Mouse (Mus musculus) granulocyte monocyte progenitor cell, adult 5-6 weeks (primary cell): Measurements from ENCODE around the gene Ubr4. TPM values are rescaled to one million over a fixed set of nuclear protein-coding genes. Genes with fewer than 3 reads are reported as not detected.
A peak's percentile ranks its signal among the peaks of the same experiment; 100 is the strongest.
"Not testable (repeated sequence)": the region's sequence is repeated elsewhere in the genome, so short reads cannot be mapped to it uniquely, and the experiment has no call there.

Source experiments
- ATAC-seq: replicated peaks from 2 replicates; pipeline ENCODE4 v1.8.0; 2016; ENCODE audit warnings: mild to moderate bottlenecking, moderate TSS enrichment, inconsistent platforms; ENCODE audit not compliant: poor library complexity, severe bottlenecking
- total RNA-seq, 2 experiments: library from RNA; stranded (forward) in 1 of 2; stranded (reverse) in 1 of 2; fragments of 200-712, 200-1000 nt in 1 of 2; fragments of >200 nt in 1 of 2; fragmentation: Nextera tagmentation in 1 of 2; gene quantifications; 2 replicates each; pipeline ENCODE4 v1.2.3; 2014 to 2017

The Ubr4 gene
- total RNA-seq, 2 experiments from 2014 or later, result 47.2 to 91.4 TPM

DNA sequence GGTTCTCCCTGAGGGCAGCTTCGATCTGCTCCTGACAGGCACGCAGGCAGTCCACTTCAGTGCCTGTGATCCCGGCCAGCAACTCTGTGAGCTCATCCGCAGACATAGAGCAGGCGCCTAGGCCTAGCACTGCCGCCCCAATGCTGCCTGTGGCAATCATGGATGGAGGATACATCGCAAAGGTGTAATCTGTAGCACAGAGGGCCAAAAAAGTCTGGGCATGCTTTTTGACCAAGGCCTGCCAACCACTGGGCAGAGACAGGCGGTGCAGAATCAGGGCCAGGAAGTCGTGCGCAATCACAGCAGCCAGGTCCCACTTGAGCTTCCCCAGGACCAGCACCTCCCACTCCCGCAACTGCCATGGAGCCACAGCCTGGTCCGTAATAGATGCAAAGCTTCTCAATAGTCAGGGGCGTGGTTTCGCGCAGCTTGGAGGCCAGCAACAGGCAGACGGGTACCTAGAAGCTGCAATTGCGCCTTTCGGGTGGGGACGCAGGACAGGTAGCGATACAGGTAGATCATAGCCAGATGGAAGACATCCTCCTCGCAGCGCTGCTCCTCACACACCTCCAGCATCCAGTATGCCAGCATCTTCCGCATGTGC is 6.9 kb upstream of the Ubr4 start:
- ATAC-seq, result no peak

DNA sequence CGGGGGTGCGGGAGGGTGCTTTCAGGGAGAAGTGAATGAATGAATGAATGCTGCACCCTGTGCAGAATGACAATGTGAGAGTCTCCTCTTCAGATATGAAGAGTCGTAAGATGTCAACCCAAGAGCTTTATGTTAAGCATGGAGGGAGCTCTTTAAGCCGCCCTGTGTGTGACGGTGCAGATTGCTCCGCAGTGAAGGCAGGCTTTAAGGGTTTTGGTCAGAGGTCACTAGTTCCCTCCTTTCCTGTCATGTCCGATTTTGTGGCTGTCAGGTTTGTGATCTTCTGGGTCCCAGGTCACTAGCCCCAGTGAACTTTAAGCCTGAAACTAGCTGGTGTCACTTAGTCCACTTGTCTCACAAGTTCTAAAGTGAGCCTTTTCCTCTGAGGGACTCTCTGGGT is 423 bp downstream of the Ubr4 start:
- ATAC-seq, result peak; percentile 25

DNA sequence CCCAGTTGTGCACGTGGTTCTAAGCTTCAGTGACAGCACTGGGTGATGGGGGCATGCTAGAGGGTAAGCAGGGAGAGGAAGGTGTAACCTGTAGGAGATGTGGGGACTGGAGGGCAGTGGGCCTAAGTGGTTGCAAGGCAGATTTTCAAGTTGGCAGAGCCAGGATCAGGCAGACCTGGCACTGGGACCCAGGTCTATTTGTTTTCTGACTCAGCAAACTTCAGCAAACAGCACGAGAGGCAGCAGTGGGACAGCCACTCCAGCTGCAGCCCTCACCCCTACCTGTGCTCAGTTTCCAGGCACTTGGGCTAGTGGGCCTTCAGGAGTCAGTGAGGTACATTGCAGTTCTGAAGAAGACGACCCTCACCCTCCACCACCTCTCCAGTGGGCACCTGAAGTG is 4.8 kb downstream of the Ubr4 start:
- no peak for ATAC-seq

DNA sequence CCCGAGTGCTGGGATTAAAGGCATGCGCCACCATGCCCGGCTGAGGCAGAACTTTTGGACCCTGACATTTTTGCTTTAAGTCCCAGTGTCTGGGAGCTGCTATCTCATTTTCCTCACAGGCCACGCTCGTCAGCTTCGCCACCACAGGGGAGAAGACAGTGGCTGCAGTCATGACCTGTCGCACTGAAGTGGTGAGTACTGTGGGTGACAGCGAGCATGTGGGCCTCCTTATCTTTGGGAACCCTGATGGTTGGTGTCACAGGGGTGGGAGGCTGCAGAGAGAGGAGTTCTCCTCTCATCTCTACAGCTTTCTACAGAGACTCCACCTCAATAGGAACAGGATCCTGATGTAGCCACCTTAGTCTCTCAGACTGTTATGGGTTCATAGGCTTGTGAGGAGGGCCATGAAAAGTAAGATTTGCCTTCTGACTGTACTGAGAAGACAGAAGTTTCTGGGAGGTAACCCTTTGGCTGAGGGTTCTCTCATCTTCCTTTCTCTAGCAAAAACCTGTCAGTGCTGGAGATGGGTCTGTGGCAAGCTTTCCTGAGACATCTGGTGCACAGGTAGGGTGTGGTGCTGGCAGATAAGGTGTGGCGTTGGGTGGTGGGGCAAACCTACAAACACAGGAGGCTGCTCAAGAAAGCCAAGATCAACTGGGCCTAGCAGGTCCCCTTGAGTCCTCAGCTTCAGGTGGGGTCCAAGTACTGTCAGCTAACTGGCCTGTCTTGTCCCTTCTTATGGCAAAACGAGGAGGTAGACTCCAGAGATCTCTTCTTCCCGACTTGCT is 8.5 kb downstream of the Ubr4 start:
- ATAC-seq, result no peak

DNA sequence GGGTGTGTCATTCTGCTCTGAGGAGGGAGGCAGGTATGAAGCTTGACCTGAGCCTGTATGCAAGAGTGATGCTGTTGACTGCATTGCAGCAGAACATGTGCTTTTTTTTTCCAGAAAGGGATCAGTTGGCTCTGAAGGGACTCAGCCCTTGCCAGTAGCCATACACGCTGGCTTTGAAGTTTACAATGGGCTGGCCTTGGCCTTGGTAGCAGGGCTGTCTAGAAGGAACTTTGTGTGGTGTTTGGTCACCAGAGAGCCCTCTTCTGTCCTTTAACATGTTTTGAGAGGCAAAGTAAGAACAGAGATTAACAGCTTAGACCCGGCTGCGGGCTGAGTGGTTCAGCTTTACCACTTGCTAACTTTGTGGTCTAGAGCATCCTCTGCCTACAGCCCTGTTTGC is 14.9 kb downstream of the Ubr4 start:
- no peak for ATAC-seq

DNA sequence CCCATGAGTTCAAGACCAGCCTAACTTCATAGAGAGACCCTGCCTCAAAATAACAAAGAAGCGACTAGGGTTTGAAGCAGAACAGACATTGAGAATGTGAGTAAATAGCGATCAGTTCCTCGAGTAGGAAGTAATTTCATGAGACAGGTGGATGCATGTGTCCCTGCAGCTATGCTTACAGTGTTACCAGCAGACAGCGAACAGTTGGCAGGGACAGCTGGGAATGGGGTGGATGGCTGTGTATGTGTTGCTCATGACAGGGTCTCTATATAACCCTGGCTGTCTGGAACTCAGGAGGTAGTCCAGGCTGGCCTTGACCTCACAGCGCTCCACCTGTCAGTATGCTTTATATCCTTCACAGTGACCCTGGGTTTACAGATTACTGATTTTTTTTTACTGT is 15.6 kb downstream of the Ubr4 start:
- no peak for ATAC-seq

DNA sequence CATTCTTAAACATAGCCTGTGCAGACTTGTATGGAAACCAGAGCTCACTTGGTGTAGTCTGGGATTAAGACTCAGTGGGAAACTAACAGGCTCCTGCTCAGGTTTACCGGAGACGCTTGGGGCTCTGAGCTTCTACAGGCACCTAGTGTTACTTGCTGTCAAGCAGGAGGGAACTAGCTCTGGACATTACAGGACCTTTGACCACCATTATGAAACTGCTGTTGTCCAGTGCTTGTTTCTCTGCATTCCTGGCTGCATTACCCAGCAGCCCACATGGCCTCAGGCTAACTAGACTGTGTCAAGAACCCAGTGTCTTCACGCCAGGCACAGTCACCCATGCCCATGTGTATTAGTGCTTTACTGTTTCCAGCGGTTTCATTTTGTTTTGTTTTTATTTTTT is 20.7 kb downstream of the Ubr4 start:
- ATAC-seq, result no peak

DNA sequence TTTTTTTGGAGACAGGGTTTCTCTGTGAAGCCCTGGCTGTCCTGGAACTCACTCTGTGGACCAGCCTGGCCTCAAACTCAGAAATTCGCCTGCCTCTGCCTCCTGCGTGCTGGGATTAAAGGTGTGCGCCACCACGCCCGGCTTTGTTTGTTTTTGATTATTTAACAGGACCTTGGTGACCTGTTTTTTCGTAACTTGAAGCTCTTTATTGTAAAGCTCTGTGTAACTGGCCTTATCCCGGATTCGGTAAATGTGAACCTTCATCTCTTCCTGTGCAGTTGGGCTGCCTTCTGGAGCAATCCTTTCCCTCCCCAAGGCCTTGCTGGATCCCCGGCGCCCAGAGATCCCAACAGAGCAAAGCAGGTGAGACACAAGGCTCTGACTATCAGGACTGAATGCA is 21.1 kb downstream of the Ubr4 start:
- no peak for ATAC-seq

DNA sequence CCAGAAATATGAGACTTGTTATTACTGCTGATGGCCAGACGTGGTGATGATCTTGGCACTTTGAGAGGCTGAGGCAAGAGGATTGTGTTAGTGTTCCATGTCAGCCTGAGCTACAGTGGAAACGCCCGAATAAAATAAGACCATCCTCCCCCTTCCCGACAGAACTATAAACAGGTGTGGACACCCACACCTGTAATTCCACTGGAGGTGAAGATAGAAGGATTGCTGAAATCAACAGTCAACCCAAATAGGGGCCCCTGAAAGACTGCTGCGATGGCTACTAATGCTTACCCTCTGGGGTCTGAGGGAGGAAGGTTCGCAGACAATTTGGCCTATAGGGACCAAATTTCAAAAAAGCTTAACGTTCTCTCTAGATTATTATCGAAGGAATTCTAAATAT is 27.3 kb downstream of the Ubr4 start:
- ATAC-seq, result no peak

DNA sequence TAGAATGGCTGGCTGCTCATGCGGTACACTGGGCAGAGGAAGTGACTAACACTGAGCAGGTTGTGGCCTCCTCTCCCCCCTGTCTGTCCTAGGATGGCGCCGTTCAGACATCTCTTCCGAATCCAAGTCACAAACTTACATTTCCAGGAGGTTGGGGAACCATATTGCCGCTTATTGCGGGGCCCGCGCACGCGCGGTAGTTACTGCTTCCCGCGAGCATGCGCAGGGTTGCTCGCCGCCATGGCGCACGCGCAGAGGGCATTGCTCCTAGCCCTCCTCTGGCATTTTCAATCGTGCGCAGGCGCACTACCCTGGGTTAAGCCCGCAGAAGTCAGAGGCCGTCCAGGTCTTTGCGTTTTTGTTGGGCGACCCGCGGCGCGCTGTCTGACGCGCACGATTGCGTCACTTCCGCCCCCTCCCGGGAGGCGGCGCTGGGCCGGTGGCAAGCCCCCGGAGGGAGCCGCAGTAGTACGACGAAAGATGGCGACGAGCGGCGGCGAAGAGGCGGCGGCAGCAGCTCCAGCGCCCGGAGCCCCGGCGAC is 27.9 kb downstream of the Ubr4 start:
- peak; percentile 87 for ATAC-seq

DNA sequence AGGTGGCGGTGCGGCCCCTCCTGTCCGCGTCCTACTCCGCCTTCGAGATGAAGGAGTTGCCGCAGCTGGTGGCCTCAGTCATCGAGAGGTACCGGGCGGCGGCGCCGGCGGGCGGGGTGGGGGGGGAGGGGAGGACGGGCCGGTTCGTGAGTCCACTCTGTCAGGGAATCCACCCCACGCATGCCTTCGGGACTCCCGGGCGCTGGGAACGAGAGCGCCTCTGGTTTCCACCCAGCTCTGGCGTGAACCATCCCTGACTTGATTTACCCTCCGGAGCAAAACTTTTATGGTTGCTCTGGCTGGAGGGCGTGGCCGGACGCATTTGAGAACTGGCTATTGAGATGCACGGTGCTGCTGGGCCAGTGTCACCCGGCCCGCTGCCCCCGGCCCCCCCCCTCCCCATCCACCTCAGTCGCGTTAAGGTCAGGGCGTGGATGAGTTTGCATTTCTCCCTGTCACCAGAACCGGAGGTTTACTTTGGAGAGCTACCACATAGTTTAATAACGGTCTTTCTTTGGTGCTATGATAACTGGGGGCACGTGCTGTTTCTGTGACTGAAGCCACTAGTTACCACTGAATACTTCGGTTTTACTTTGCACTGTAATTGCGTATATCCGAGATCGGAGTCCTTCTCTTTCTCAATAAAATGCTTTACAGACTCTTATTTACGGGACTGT is 28.5 kb downstream of the Ubr4 start:
- peak; percentile 15; the same call in 1 of the 2 replicates for ATAC-seq

DNA sequence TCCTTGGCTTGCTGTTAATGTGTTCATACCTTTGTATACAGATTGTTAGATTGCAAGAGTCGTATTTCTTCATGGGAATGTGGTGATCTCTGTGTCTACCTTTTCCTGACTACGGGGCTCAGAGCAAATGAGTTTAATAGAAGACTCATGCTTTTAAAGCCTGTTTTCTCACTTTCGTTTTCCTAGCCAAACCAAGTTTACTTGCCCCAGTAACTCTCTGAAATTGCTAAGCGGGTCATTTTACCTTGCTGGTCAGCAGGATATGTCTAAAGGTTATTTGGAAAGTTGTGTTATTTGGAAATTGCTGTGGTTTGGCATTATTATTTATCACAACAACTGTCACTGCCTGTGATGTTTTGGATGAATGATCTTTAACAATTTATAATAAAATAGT is 29.0 kb downstream of the Ubr4 start:
- ATAC-seq, result no peak

DNA sequence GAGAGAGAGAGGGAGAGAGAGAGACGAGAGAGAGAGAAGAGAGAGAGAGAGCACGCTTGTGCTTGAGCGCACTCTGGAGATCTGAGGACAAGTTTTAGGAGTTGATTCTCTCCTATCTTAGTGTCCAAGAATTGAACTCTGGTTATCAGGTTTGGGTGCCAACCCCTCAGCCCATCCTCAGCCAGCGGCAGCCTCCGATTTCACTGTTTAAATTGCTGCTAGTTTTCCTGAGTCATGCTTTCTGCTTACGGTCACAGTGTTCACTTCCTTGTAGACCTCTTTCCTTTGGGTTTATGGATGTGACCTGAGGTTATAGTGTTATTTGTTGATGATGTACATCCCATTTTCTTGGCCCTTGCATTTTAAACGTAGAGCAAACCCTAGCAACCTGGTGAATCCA is 29.8 kb downstream of the Ubr4 start:
- ATAC-seq, result no peak; the same call in 1 of the 2 replicates

DNA sequence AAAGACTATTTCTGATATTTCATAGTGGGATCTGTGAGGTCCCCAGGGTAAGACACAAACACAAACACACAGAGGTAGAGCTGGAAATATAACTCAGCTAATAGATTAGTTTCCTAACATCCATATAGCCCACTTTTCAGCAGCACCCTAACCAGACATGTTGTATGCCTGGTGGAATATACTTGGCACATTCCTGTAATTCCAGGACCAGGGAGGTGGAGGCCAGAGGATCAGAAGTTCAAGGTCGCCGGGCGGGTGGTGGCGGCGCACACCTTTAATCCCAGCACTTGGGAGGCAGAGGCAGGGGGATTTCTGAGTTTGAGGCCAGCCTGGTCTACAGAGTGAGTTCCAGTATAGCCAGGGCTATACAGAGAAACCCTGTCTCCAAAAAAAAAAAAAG is 33.4 kb downstream of the Ubr4 start:
- not testable (repeated sequence) for ATAC-seq

DNA sequence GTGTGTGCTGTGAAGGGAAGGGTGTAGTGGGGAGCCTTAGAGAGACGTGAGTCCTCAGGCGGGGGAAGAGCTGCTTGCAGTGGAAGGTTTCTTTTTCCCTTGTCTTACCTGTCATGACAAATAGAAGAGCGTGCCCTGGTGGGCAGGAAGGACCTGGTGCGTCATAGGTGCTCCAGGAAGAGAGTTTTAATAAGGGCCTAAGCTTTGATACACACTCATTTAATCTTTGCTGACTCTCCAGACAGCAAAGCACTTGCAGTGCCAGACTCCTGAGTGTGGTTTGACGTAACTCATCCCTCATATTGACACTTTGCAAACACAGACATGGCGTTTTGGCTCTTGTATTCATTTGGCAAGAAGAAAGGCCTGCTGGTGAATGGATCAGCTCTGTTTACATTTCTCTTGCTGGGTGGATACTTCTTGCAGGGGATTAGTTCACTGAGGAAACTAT is 34.5 kb downstream of the Ubr4 start:
- ATAC-seq, result no peak

DNA sequence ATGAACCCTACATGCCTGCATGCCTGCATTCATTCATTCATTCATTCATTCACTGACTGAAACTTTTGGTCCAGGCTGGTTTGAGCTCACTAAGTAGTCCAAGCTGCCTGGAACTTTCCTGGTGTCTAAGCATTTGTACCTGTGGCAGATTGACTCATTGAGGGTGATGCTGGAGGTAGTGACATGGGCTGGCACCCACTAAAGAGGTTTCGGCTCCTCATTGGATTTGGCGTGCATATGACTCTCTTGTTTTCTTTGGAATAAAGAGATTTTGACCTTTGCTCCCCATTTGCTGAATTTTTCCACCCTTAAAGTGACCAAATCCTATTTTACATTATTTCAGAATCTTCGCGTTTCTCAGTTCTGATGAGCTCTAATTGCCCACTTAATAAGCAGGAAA is 37.1 kb downstream of the Ubr4 start:
- no peak for ATAC-seq

DNA sequence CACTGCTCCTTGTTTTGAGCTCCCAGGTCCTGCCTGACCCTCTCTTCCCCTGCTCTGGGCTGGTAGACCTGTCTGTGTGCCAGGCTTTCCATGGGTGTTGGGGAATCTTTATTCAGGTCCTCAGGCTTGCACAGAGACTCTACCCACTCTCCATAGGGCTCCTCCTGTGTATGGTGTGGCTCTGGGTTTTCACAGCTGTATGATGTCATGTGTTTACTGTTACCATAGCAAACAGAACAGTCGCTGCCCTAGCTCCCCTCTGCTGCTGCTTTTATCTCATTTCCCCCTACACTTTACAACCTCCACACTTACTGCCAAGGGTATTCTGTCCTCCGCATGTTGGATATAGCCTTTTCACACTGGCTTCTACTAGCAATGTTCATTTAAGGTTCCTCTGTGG is 43.0 kb downstream of the Ubr4 start:
- ATAC-seq, result no peak

DNA sequence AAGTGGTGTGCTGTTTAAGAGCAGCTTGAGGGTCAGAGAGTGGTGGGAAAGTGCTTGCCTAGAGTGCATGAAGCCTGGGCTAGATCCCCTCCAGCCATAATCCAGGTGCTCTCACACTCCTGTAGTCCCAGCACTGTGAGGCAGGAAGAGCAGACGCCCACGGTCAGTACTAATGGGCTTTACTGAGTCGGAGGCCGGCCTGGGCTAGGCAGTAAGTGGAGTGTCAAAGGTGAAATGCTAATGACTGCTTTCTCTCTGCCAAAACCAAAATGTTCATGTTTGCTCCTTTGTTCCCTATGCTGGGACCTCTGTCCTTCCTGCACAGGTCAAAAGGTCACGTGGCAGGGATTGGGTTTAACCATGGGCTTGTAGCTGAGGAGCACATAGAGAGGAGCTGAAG is 48.1 kb downstream of the Ubr4 start:
- no peak for ATAC-seq

DNA sequence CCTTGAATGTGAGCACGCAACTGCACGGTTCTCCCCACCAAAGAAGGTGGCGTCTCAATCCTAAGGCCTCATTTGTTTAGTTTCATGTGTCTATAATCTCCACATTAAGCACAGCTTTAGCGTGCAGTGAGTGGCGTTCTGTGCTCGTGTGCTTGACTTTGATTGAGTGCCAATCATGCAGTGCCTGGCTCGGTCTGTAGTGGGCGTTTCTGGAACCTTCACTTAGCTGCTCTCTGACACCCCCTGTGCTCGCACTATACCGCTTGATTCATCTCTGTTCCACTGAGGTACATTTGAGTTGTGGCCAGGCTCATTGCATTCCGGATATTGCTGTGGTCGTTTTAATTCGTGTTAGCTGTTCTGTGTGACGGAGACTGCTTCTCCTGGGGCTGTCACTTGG is 50.8 kb downstream of the Ubr4 start:
- no peak for ATAC-seq

DNA sequence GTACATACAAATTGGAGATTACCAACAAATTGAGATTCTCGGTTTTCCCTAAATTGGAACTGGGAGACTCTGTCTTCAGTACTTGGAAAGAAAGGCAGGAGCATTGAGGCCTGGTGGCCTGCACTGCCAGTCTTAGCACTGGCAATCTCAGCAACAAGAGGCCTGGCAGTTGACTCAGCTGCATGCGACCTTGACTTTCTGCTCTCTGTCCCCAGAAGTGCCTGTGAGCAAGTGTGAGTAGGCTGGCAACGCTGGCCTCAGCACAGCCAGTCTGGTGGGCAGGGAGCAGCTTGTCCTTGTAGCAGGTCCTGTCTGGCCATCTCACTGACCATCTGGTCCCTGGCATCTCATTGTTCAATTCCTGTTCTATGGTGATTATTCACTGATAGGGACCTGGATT is 58.9 kb downstream of the Ubr4 start:
- no peak for ATAC-seq

DNA sequence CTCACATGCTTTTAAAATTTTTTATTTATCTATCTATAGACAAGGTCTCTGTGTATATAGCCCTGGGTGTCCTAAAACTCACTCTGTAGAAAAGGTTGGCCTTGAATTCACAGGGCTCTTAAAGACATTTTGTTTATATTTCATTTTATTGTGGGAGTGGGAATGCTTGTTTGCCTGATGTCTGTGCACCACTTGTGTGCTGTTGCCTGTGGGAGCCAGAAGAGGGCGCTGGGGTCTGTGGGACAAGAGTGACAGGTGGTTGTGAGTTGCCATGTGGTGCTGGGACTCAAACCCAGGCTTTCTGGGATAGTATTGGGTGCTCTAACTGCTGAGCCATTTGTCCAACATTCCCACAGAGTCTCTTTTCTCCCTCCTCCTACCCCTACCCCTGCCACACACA is 65.5 kb downstream of the Ubr4 start:
- ATAC-seq, result no peak
